Mouse (Mus musculus) cerebellum, adult 9-11 months (tissue): ENCODE results near the gene Ms4a6b.
"Not testable (repeated sequence)": the region's sequence is repeated elsewhere in the genome, so short reads cannot be mapped to it uniquely, and the experiment has no call there.

Source experiments
- DNase-seq: peaks from one replicate; pipeline ENCODE4 v3.0.0; 2022

Ms4a6b gene

GRCm38 (mm10) chr19:11533888-11534445 lies 17.7 kb downstream of the Ms4a6b start:
- DNase-seq, result no peak

GRCm38 (mm10) chr19:11536593-11536992 lies 20.3 kb downstream of the Ms4a6b start, which contains the start of gene Ms4a4d:
Gene Ms4a4d, plus strand, starts transcription at chr19:11536801.
- DNase-seq, result no peak

GRCm38 (mm10) chr19:11537336-11537735 lies 21.0 kb downstream of the Ms4a6b start:
- no peak for DNase-seq

- DNase-seq, result not testable (repeated sequence)
These were observed 24.0 kb downstream of the Ms4a6b start for GRCm38 (mm10) chr19:11540166-11540821.

GRCm38 (mm10) chr19:11544383-11544782 lies 28.1 kb downstream of the Ms4a6b start:
- not testable (repeated sequence) for DNase-seq

- DNase-seq, result no peak
These were observed 31.6 kb downstream of the Ms4a6b start for GRCm38 (mm10) chr19:11547911-11548310.

- DNase-seq, result no peak
These were observed 38.4 kb downstream of the Ms4a6b start for GRCm38 (mm10) chr19:11554726-11555125.

- not testable (repeated sequence) for DNase-seq
These were observed 43.2 kb downstream of the Ms4a6b start for GRCm38 (mm10) chr19:11559560-11559959.

GRCm38 (mm10) chr19:11574965-11575364 lies 58.7 kb downstream of the Ms4a6b start:
- DNase-seq, result no peak
